Mouse (Mus musculus): ENCODE measurements around the gene Chst13. TPM values are rescaled to one million over a fixed set of nuclear protein-coding genes. Genes with fewer than 3 reads are reported as not detected.

Chst13 gene
- polyA plus RNA-seq, 1 experiment from 2014 or later = not detected

DNA sequence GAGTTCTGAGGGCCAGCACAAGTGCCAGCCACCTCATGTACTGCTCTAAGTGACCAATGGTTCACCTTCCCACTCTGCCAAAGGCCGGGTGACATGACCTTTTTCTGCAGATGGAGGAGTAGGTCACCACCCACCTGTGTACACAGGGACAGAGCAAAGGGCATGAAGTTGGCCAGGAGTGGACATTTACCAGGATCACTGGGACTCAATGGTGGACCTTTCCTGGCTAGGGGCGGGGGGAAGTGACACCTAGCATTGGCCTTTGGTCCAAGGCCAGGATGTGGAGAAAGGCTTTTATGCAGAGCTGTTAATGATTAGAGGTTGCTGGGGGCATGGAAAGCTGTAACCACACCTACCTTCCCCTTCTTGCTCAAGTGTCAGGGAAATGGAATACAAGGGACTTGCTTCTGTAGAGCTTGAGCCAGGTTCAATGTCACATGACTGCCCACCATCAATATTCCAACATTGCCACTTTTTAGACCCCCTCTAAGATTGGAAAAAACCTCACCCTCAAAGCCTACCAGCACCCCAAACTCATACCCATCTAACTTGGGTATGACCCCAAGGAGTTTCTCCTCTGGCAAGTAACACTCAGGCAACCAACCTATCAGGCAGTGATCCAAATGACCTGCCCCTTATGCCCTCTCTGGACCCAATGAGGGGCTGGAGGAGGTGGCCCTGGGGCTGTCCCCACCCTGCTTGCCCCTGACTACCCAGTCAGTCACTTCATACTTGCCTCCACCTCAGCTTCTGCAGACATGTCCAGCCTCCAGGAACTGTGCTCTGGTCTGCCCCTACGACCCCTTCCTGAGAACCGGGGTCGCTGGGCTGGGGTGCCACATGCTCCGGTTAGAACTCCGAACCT lies 7.8 kb upstream of the Chst13 start, which contains the start of gene Uroc1:
Gene Uroc1 (plus strand): TSS at position 724 of the 865 bp plus-strand sequence.
- ATAC-seq (ENCODE audit: insufficient number of reproducible peaks, insufficient read depth, low FRiP score, low read depth) = no peak
- no peak within 1 kb of the TSS for H3K4me2 ChIP-seq (ENCODE audit: low read length)

DNA sequence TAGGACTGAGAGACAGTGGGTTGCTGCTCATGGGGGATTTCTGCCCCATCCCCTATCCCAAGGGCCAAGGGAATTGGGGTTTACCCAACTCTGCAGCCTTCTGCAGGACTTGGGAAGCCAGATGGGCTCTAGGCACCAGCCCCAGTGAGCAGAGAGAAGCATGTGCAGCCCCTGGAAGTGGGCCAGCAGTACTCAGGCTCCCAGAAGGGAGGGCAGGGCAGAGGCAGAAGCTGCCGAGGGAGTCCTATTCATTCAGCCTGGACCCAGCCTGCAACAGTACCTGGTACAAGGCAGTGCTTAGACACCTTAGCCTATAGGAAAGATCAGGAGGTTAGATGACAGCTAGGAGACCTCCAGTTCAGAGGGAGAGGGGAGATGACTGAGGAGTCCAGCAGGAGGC lies 5.0 kb upstream of the Chst13 start:
- no peak overlapping the region for H3K4me3 ChIP-seq (ENCODE audit: control insufficient read depth in 1 of 2, insufficient read depth in 1 of 2, low read depth in 1 of 2, low read length in 2 of 2)
- no peak overlapping the region for H3K9ac ChIP-seq (ENCODE audit: low read length)
- no peak overlapping the region for H3K27ac ChIP-seq (replicated peaks in 1 of 2; ENCODE audit: control insufficient read depth in 1 of 2, insufficient read depth in 1 of 2, low read depth in 2 of 2, low read length in 2 of 2)
- no peaks in the 10 kb centered on the region for H3K9me3 ChIP-seq (ENCODE audit: control insufficient read depth, low read length)
- no peaks in the 10 kb centered on the region for H3K36me3 ChIP-seq (ENCODE audit: control insufficient read depth, insufficient read depth, low read length)
- WGBS = 20% methylated on average over 1 of the region's 1 CpGs
- no peaks in the 10 kb centered on the region for H3K27me3 ChIP-seq (ENCODE audit: control insufficient read depth, insufficient read depth, low read length)
- no peak for ATAC-seq (ENCODE audit: insufficient number of reproducible peaks, insufficient read depth, low FRiP score, low read depth)
- H3K4me2 ChIP-seq (ENCODE audit: low read length) = no peak overlapping the region
- H3K4me1 ChIP-seq (ENCODE audit: control insufficient read depth in 2 of 2, insufficient read depth in 2 of 2, low read length in 2 of 2) = peaks cover 0 to 3% of the 10 kb centered on the region in 2 experiments; a peak in 3 of 4 replicates

More for the DNA sequence above, 7.8 kb upstream of the Chst13 start, which contains the start of gene Uroc1:
- Histone ChIP-seq H3K4me1 (ENCODE audit: control insufficient read depth in 2 of 2, insufficient read depth in 2 of 2, low read length in 2 of 2) (no peaks in the 10 kb centered on the region), H3K9ac (ENCODE audit: low read length) (no peak within 1 kb of the TSS), H3K27ac (replicated peaks in 1 of 2; ENCODE audit: control insufficient read depth in 1 of 2, insufficient read depth in 1 of 2, low read depth in 2 of 2, low read length in 2 of 2) (no peak within 1 kb of the TSS), H3K9me3 (ENCODE audit: control insufficient read depth, low read length) (no peaks in the 10 kb centered on the region), H3K36me3 (ENCODE audit: control insufficient read depth, insufficient read depth, low read length) (no peaks in the 10 kb centered on the region), H3K4me3 (ENCODE audit: control insufficient read depth in 1 of 2, insufficient read depth in 1 of 2, low read depth in 1 of 2, low read length in 2 of 2) (no peak within 1 kb of the TSS), H3K27me3 (ENCODE audit: control insufficient read depth, insufficient read depth, low read length) (no peaks in the 10 kb centered on the region)
- WGBS = 72% methylated on average over 7 of the region's 7 CpGs

DNA sequence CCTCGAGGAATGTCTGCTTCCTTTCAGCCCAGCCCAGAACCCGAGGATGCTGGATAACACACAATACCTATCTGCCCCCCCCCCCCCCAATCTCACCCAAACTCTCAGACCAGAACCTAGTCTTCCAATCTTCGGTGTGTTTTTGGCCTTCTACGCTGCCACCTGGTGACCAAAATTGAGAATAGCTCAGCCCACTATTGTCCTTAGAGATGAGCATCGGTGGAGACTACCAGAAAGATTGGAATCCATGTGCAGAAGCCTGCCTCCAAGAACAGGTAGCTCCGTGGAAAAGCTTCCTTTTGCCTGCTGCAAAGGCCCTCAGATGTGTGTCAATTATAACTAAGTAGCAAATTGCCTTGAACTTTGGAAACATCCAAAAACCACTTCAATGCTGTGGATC lies 2.7 kb upstream of the Chst13 start:
- no peak for ATAC-seq (ENCODE audit: insufficient number of reproducible peaks, insufficient read depth, low FRiP score, low read depth)
- Histone ChIP-seq H3K4me1 (ENCODE audit: control insufficient read depth in 2 of 2, insufficient read depth in 2 of 2, low read length in 2 of 2) (peaks cover 0 to 4% of the 10 kb centered on the region in 2 experiments; a peak in 3 of 4 replicates), H3K9me3 (ENCODE audit: control insufficient read depth, low read length) (no peaks in the 10 kb centered on the region), H3K4me3 (ENCODE audit: control insufficient read depth in 1 of 2, insufficient read depth in 1 of 2, low read depth in 1 of 2, low read length in 2 of 2) (no peak overlapping the region), H3K27ac (replicated peaks in 1 of 2; ENCODE audit: control insufficient read depth in 1 of 2, insufficient read depth in 1 of 2, low read depth in 2 of 2, low read length in 2 of 2) (no peak overlapping the region), H3K36me3 (ENCODE audit: control insufficient read depth, insufficient read depth, low read length) (no peaks in the 10 kb centered on the region), H3K9ac (ENCODE audit: low read length) (no peak overlapping the region), H3K27me3 (ENCODE audit: control insufficient read depth, insufficient read depth, low read length) (0 out of 2 replicates have a peak, but pooled peaks cover 3% of the 10 kb centered on the region), H3K4me2 (ENCODE audit: low read length) (no peak overlapping the region)
- 16% methylated on average over 6 of the region's 6 CpGs for whole genome bisulfite sequencing

DNA sequence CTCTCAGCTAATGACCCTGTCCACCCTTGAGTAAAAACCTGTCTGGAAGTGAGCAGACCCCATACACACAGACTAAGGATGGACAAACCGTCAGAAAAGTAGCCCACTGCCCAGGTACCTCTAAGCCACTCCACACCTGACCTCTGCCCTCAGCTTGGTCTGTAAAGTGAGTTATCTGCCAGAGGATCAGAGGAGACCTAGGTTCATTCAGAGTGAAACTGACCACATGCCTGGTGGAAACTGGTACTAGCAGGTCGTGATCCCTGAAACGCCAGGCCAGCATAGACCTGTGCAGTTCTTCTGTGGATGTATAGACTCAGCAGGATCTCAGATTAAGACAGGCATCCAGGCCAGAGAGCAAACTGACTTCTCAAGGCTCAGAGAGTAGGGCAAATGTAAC lies 522 bp downstream of the Chst13 start:
- H3K27me3 ChIP-seq (ENCODE audit: control insufficient read depth, insufficient read depth, low read length) = 0 out of 2 replicates have a peak, but pooled peaks cover 3% of the 10 kb centered on the region
- no peaks in the 10 kb centered on the region for H3K9me3 ChIP-seq (ENCODE audit: control insufficient read depth, low read length)
- H3K9ac ChIP-seq (ENCODE audit: low read length) = no peak overlapping the region
- no peak overlapping the region for H3K27ac ChIP-seq (replicated peaks in 1 of 2; ENCODE audit: control insufficient read depth in 1 of 2, insufficient read depth in 1 of 2, low read depth in 2 of 2, low read length in 2 of 2)
- WGBS = 55% methylated on average over 3 of the region's 3 CpGs
- H3K36me3 ChIP-seq (ENCODE audit: control insufficient read depth, insufficient read depth, low read length) = no peaks in the 10 kb centered on the region
- peak overlapping the region; percentile 62 for H3K4me2 ChIP-seq (ENCODE audit: low read length)
- H3K4me1 ChIP-seq (ENCODE audit: control insufficient read depth in 2 of 2, insufficient read depth in 2 of 2, low read length in 2 of 2) = peaks cover 0 to 4% of the 10 kb centered on the region in 2 experiments; a peak in 3 of 4 replicates
- H3K4me3 ChIP-seq (ENCODE audit: control insufficient read depth in 1 of 2, insufficient read depth in 1 of 2, low read depth in 1 of 2, low read length in 2 of 2) = no peak overlapping the region
- ATAC-seq (ENCODE audit: insufficient number of reproducible peaks, insufficient read depth, low FRiP score, low read depth) = no peak

DNA sequence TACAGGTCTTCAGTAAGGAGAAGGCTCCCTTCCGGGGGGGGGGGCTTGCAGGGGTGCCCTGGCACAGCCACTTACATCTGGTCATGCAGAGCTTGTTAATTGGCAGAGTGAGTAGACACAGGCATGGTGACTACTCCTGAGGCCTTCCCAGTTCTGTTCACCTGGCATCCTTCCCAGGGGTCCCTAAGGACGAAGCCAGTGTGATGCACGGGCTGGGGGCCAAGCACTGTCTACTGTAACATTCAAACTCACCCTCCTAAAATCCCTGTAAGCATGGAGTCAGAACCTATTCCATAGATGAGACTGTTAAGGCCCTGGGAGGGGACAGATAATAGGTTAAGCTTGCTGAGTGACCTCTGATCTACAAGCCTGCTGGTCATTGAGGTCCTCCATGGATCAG lies 959 bp downstream of the Chst13 start:
- WGBS = 61% methylated on average over 3 of the region's 3 CpGs
- H3K36me3 ChIP-seq (ENCODE audit: control insufficient read depth, insufficient read depth, low read length) = no peaks in the 10 kb centered on the region
- no peak overlapping the region for H3K27ac ChIP-seq (replicated peaks in 1 of 2; ENCODE audit: control insufficient read depth in 1 of 2, insufficient read depth in 1 of 2, low read depth in 2 of 2, low read length in 2 of 2)
- H3K4me3 ChIP-seq (ENCODE audit: control insufficient read depth in 1 of 2, insufficient read depth in 1 of 2, low read depth in 1 of 2, low read length in 2 of 2) = no peak overlapping the region
- no peak for ATAC-seq (ENCODE audit: insufficient number of reproducible peaks, insufficient read depth, low FRiP score, low read depth)
- H3K4me2 ChIP-seq (ENCODE audit: low read length) = no peak overlapping the region
- H3K9me3 ChIP-seq (ENCODE audit: control insufficient read depth, low read length) = no peaks in the 10 kb centered on the region
- no peak overlapping the region for H3K9ac ChIP-seq (ENCODE audit: low read length)
- H3K27me3 ChIP-seq (ENCODE audit: control insufficient read depth, insufficient read depth, low read length) = 0 out of 2 replicates have a peak, but pooled peaks cover 3% of the 10 kb centered on the region
- peaks cover 0 to 4% of the 10 kb centered on the region in 2 experiments; a peak in 3 of 4 replicates for H3K4me1 ChIP-seq (ENCODE audit: control insufficient read depth in 2 of 2, insufficient read depth in 2 of 2, low read length in 2 of 2)

DNA sequence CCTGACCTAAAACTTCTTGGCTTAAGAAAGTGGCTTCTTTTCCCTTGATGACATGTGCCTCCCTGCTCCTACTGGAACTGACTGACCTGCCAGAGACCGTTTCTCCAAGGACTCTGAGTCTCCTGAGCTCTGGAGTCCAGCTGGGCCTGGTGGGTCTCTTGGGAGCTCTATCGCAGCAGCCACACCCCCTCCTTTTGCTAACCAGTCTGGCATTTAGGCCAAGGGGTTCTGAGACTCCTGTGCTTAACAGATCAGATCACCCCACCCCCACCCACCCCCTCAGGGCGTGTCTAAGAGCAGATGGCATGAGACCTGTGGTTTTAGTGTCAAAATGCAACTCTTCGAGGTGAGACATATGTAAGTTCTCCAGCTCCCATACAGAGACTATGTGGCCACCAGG lies 3.2 kb downstream of the Chst13 start:
- Histone ChIP-seq H3K36me3 (ENCODE audit: control insufficient read depth, insufficient read depth, low read length) (no peaks in the 10 kb centered on the region), H3K4me2 (ENCODE audit: low read length) (no peak overlapping the region), H3K9me3 (ENCODE audit: control insufficient read depth, low read length) (no peaks in the 10 kb centered on the region), H3K27me3 (ENCODE audit: control insufficient read depth, insufficient read depth, low read length) (0 out of 2 replicates have a peak, but pooled peaks cover 3% of the 10 kb centered on the region), H3K4me1 (ENCODE audit: control insufficient read depth in 2 of 2, insufficient read depth in 2 of 2, low read length in 2 of 2) (peaks cover 0 to 4% of the 10 kb centered on the region in 2 experiments; a peak in 3 of 4 replicates), H3K27ac (replicated peaks in 1 of 2; ENCODE audit: control insufficient read depth in 1 of 2, insufficient read depth in 1 of 2, low read depth in 2 of 2, low read length in 2 of 2) (no peak overlapping the region), H3K4me3 (ENCODE audit: control insufficient read depth in 1 of 2, insufficient read depth in 1 of 2, low read depth in 1 of 2, low read length in 2 of 2) (no peak overlapping the region), H3K9ac (ENCODE audit: low read length) (no peak overlapping the region)
- 35% methylated on average over 4 of the region's 4 CpGs for WGBS
- ATAC-seq (ENCODE audit: insufficient number of reproducible peaks, insufficient read depth, low FRiP score, low read depth) = no peak

DNA sequence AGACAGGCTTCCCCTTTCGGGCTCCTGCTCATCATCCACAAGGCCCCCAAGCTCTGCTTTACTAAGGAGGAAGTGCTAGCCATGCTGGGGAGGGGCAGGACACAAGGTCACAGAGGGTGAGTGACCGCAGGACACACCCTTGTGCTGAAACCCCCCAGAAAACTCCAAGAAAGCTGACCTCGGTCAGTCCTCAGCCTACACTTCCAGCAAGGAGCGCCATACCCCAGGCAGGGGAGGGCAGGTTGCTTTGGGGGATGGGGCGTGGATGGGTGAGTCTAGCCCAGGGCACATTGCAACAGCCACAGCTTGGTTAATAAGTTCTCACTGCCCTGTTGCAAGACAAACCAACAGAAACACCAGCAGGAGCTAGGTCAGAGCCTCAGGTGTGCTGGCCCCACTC lies 4.6 kb downstream of the Chst13 start:
- Histone ChIP-seq H3K9me3 (ENCODE audit: control insufficient read depth, low read length) (no peaks in the 10 kb centered on the region), H3K4me2 (ENCODE audit: low read length) (no peak overlapping the region), H3K27ac (replicated peaks in 1 of 2; ENCODE audit: control insufficient read depth in 1 of 2, insufficient read depth in 1 of 2, low read depth in 2 of 2, low read length in 2 of 2) (no peak overlapping the region), H3K9ac (ENCODE audit: low read length) (no peak overlapping the region), H3K36me3 (ENCODE audit: control insufficient read depth, insufficient read depth, low read length) (no peaks in the 10 kb centered on the region), H3K27me3 (ENCODE audit: control insufficient read depth, insufficient read depth, low read length) (0 out of 2 replicates have a peak, but pooled peaks cover 3% of the 10 kb centered on the region), H3K4me3 (ENCODE audit: control insufficient read depth in 1 of 2, insufficient read depth in 1 of 2, low read depth in 1 of 2, low read length in 2 of 2) (no peak overlapping the region), H3K4me1 (ENCODE audit: control insufficient read depth in 2 of 2, insufficient read depth in 2 of 2, low read length in 2 of 2) (peaks cover 0 to 4% of the 10 kb centered on the region in 2 experiments; a peak in 3 of 4 replicates)
- 79% methylated on average over 5 of the region's 5 CpGs for WGBS
- ATAC-seq (ENCODE audit: insufficient number of reproducible peaks, insufficient read depth, low FRiP score, low read depth) = no peak

All from heart, embryonic 14.5 days (tissue).